Mouse (Mus musculus): ENCODE measurements at regions not wholly inside any gene's neighbourhood (a gene's known extent, or its start where the extent isn't known, plus 50 kb on each side); places are given as distances from the start of the nearest gene placed in this dataset.

DNA sequence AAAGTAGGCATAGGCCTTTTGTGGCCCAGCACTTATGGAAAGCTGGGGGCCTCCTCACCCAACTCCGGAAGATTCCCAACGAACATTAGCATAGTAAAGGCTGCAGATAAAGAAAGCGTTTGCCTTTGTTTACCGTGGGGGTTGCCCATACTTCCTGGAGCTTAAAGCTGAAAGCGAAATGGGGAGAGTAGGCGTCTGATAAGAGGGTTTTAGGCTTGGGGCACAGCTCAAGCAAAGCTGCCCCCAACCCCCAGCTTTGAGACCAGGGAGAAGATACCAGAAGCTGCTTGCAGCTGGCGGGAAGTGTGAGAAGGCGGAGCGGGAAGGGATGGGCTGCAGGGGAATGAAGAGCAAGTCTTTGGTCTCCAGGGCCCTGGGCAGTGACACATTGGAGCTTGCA lies 356.9 kb downstream of the Bcor start:
- peaks cover 45% of the 10 kb centered on the region for H3K4me1 ChIP-seq
- TF ChIP-seq FLI1 (IDR thresholded peaks at IDR 0.05; ENCODE audit: low read length) (no peak), GATA1 (IDR thresholded peaks at IDR 0.05; ENCODE audit: borderline replicate concordance, low read length) (no peak)
- peak overlapping the region; percentile 64 for H3K4me3 ChIP-seq (replicated peaks)
- H3K27me3 ChIP-seq (replicated peaks) = peaks cover 67% of the 10 kb centered on the region
- peaks cover 4% of the 10 kb centered on the region for H3K9me3 ChIP-seq
- no peaks in the 10 kb centered on the region for H3K36me3 ChIP-seq (replicated peaks; ENCODE audit: low read length)

DNA sequence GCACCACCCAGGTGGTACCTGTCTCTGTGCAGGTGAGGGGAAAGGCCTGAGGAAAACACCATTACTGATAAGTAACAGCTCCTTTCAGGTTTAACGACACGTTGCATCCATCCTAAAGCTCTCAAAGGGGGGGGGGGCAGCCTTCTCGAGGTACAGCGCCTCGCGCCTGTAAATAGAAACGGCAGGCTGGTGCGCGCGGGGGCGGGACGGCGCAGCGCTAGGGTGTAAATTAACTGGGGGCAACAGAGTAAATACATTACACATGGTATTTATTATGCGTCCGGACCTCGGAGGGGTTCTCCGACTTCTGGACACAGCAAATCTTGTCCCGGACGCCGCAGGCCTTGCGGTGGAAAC lies 353.3 kb downstream of the Bcor start:
- Histone ChIP-seq H3K36me3 (replicated peaks; ENCODE audit: low read length) (no peaks in the 10 kb centered on the region), H3K27me3 (replicated peaks) (peaks cover 74% of the 10 kb centered on the region), H3K4me3 (replicated peaks) (peak overlapping the region; percentile 89)

DNA sequence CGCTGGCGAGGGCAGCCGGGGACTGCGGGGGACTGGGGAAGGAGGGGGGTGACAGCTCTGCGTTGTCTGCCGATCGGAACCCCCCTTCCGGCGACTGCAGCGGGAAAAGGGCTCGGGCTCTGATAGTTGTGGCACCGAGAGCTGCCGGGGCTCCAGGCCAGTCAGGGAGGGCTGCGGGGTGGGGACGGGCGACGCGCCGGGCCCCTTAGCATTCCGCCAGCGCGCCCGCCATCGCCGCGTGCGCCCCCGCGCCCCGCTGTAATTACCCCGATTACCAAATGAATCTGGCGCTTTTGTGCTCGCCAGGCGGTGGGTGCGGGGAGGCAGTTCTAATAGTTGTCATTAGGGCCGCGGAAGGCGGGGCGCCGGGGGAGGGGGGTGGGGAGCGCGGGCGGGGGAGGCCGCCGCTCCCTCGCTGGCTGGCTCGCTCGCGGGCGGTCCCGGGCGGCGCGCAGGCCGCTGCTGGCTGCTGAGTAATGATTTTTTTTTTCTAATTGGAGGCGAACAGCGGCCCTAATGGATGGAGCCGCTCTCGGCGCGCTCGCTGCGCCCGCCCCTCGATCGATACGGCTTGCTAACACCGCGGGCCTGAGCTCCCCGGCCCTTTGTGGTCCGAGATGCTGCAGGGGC lies 352.8 kb downstream of the Bcor start:
- TF ChIP-seq GATA1 (IDR thresholded peaks at IDR 0.05; ENCODE audit: borderline replicate concordance, low read length) (no peak), FLI1 (IDR thresholded peaks at IDR 0.05; ENCODE audit: low read length) (no peak)
- Histone ChIP-seq H3K4me3 (replicated peaks) (peak overlapping the region; percentile 89), H3K36me3 (replicated peaks; ENCODE audit: low read length) (no peaks in the 10 kb centered on the region), H3K4me1 (peaks cover 28% of the 10 kb centered on the region), H3K9me3 (peaks cover 4% of the 10 kb centered on the region), H3K27me3 (replicated peaks) (peaks cover 76% of the 10 kb centered on the region)

More for the DNA sequence above, 353.3 kb downstream of the Bcor start:
- Histone ChIP-seq H3K9me3 (peaks cover 4% of the 10 kb centered on the region), H3K4me1 (peaks cover 33% of the 10 kb centered on the region)
- TF ChIP-seq GATA1 (IDR thresholded peaks at IDR 0.05; ENCODE audit: borderline replicate concordance, low read length) (no peak), FLI1 (IDR thresholded peaks at IDR 0.05; ENCODE audit: low read length) (no peak)

GRCm38 (mm10) chrX:11807883-11808262 lies 352.3 kb downstream of the Bcor start:
- Histone ChIP-seq H3K9me3 (peaks cover 4% of the 10 kb centered on the region), H3K4me3 (replicated peaks) (peak overlapping the region; percentile 89), H3K36me3 (replicated peaks; ENCODE audit: low read length) (no peaks in the 10 kb centered on the region), H3K4me1 (peaks cover 23% of the 10 kb centered on the region), H3K27me3 (replicated peaks) (peaks cover 75% of the 10 kb centered on the region)
- TF ChIP-seq FLI1 (IDR thresholded peaks at IDR 0.05; ENCODE audit: low read length) = no peak
- no peak for TF ChIP-seq GATA1 (IDR thresholded peaks at IDR 0.05; ENCODE audit: borderline replicate concordance, low read length)

GRCm38 (mm10) chrX:11808911-11809310 lies 351.2 kb downstream of the Bcor start:
- Histone ChIP-seq H3K36me3 (replicated peaks; ENCODE audit: low read length) (no peaks in the 10 kb centered on the region), H3K4me1 (peaks cover 13% of the 10 kb centered on the region), H3K9me3 (peaks cover 4% of the 10 kb centered on the region), H3K4me3 (replicated peaks) (no peak overlapping the region), H3K27me3 (replicated peaks) (peaks cover 70% of the 10 kb centered on the region)
- no peak for TF ChIP-seq GATA1 (IDR thresholded peaks at IDR 0.05; ENCODE audit: borderline replicate concordance, low read length)
- TF ChIP-seq FLI1 (IDR thresholded peaks at IDR 0.05; ENCODE audit: low read length) = no peak

GRCm38 (mm10) chrX:11814861-11815260 lies 345.3 kb downstream of the Bcor start:
- TF ChIP-seq GATA1 (IDR thresholded peaks at IDR 0.05; ENCODE audit: borderline replicate concordance, low read length) (no peak), FLI1 (IDR thresholded peaks at IDR 0.05; ENCODE audit: low read length) (no peak)
- H3K27me3 ChIP-seq (replicated peaks) = peaks cover 29% of the 10 kb centered on the region

DNA sequence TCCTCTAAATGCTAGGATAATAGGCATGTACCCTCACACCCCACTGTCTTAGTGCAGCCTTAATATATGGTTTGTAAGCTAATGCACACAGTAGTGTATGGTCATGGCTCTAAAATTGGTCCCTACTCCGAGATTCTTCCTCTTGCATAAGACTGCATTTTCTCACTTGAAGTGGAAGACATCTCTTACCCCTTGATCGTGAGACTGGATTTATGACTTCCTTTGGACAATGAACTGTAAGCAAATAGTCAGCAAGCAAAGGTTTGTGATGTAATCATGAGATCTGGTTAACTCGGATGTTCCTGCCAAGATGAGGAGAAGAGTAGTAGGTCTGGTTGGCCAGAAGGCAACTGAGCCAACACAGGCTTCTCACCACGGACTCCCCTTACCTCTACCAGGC lies 344.3 kb downstream of the Bcor start:
- no peak overlapping the region for H3K4me3 ChIP-seq (replicated peaks)
- H3K27me3 ChIP-seq (replicated peaks) = peaks cover 24% of the 10 kb centered on the region
- H3K9me3 ChIP-seq = no peaks in the 10 kb centered on the region
- no peaks in the 10 kb centered on the region for H3K36me3 ChIP-seq (replicated peaks; ENCODE audit: low read length)
- H3K4me1 ChIP-seq = peaks cover 6% of the 10 kb centered on the region
- TF ChIP-seq FLI1 (IDR thresholded peaks at IDR 0.05; ENCODE audit: low read length) = no peak
- TF ChIP-seq GATA1 (IDR thresholded peaks at IDR 0.05; ENCODE audit: borderline replicate concordance, low read length) = no peak

More at GRCm38 (mm10) chrX:11814861-11815260, 345.3 kb downstream of the Bcor start:
- H3K4me1 ChIP-seq = peaks cover 6% of the 10 kb centered on the region
- H3K9me3 ChIP-seq = no peaks in the 10 kb centered on the region
- no peak overlapping the region for H3K4me3 ChIP-seq (replicated peaks)
- no peaks in the 10 kb centered on the region for H3K36me3 ChIP-seq (replicated peaks; ENCODE audit: low read length)

DNA sequence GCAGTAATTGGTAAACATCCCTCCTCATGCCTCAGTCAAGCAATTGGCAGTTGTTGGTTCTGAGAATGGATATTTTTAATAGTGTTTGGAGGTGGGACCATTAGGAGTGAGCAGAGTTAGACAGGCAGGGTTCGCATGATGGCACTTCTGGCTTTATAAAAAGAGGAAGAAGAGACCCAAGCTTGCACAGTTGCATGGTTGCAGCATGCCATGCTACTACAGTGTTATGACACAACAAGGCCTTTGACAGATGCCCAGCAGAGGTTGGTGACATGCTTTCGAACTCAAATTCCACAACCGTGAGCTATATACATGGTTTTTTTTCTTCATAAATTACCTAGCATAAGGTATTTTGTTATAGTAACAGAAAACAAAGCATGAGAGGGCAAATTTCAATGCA lies 341.5 kb downstream of the Bcor start:
- TF ChIP-seq FLI1 (IDR thresholded peaks at IDR 0.05; ENCODE audit: low read length) = no peak
- TF ChIP-seq GATA1 (IDR thresholded peaks at IDR 0.05; ENCODE audit: borderline replicate concordance, low read length) = no peak
- Histone ChIP-seq H3K9me3 (no peaks in the 10 kb centered on the region), H3K36me3 (replicated peaks; ENCODE audit: low read length) (no peaks in the 10 kb centered on the region), H3K27me3 (replicated peaks) (peaks cover 31% of the 10 kb centered on the region), H3K4me1 (peaks cover 19% of the 10 kb centered on the region), H3K4me3 (replicated peaks) (no peak overlapping the region)

GRCm38 (mm10) chrX:11821165-11821564 lies 339.0 kb downstream of the Bcor start:
- TF ChIP-seq GATA1 (IDR thresholded peaks at IDR 0.05; ENCODE audit: borderline replicate concordance, low read length) = no peak
- TF ChIP-seq FLI1 (IDR thresholded peaks at IDR 0.05; ENCODE audit: low read length) = no peak
- Histone ChIP-seq H3K27me3 (replicated peaks) (peaks cover 30% of the 10 kb centered on the region), H3K36me3 (replicated peaks; ENCODE audit: low read length) (no peaks in the 10 kb centered on the region), H3K4me3 (replicated peaks) (no peak overlapping the region), H3K4me1 (peaks cover 14% of the 10 kb centered on the region), H3K9me3 (no peaks in the 10 kb centered on the region)

DNA sequence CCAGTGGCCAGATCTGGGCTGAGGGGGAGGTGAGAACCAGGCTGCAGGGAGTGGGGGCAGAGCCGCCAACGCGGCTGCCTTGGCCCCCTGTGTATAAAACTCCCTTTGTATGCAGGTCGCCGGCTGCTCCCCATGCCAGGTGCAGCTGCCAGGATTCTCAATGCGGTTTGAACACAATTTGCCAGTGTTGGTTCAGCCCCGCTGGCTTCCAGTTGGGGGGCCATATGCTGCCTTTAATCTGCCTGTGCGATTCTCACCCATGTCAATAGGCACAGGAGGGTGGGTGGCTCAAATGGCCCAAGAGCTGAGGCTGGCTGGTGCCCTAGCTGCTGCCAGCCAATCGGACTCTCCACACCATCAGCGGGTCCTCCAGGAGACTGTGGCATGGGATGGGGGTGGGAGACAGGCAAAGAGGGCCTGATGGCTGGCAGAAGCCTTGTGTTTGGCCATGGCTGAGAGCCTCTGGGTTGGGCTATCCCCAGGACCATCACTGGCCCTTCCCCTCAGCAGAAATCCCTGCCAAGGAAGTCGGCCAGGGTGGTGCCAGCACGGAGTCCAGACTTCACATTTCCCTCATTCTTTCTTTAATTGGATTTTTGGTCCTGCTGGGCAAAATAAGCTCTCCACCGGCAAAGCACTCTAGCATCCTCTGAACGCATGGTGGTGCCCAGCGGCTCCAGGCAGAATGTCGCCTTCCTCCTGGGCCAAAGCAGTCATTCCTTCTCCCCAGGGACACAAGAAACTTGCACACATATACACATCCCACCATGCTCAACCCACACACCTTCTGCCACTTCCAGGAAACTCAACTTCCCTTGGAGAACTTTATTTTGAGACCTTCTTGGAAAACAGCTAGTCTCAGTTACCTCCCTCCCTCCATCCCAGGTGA lies 338.0 kb downstream of the Bcor start:
- Histone ChIP-seq H3K4me1 (peaks cover 14% of the 10 kb centered on the region), H3K27me3 (replicated peaks) (peaks cover 35% of the 10 kb centered on the region), H3K36me3 (replicated peaks; ENCODE audit: low read length) (no peaks in the 10 kb centered on the region), H3K4me3 (replicated peaks) (no peak overlapping the region), H3K9me3 (no peaks in the 10 kb centered on the region)
- TF ChIP-seq FLI1 (IDR thresholded peaks at IDR 0.05; ENCODE audit: low read length) (no peak), GATA1 (IDR thresholded peaks at IDR 0.05; ENCODE audit: borderline replicate concordance, low read length) (no peak)
